Mouse (Mus musculus) heart, postnatal 0 days (tissue): Measurements from ENCODE around the gene Gm49383.
A peak's percentile ranks its signal among the peaks of the same experiment; 100 is the strongest.

Source experiments
- CTCF ChIP-seq: IDR thresholded peaks from 2 replicates; pipeline ENCODE4 v1.5.1; 2016; ENCODE audit warnings: antibody characterized with exemption, control low read depth, low read depth
- EP300 ChIP-seq: IDR thresholded peaks from 2 replicates; pipeline ENCODE4 v1.6.1; 2016; ENCODE audit warnings: antibody characterized with exemption, low read depth

- 0 out of 2 replicates have a peak, but pooled peaks have one; percentile 13 for TF ChIP-seq CTCF
- no peak for TF ChIP-seq EP300
These were observed 41.4 kb upstream of the Gm49383 start for GRCm38 (mm10) chr12:69238284-69238683.
